Mouse (Mus musculus) thymus, adult 2 months (tissue): Measurements from ENCODE around the gene Bmf.

ENCODE experiments used
- CTCF ChIP-seq: fragments of 200-500 bp; IDR thresholded peaks from 2 replicates; pipeline ENCODE4 v1.5.1; 2012; ENCODE audit warnings: mild to moderate bottlenecking, control low read depth, low read length, moderate library complexity, borderline replicate concordance; ENCODE audit not compliant: control insufficient read depth, poor library complexity, insufficient read depth; ENCODE audit errors: extremely low read depth
- POLR2A ChIP-seq: fragments of 200-500 bp; IDR thresholded peaks from 2 replicates; pipeline ENCODE4 v1.6.1; 2012; ENCODE audit warnings: mild to moderate bottlenecking, low read length, control low read depth, moderate library complexity; ENCODE audit not compliant: control insufficient read depth, poor library complexity, insufficient read depth; ENCODE audit errors: extremely low read depth

DNA sequence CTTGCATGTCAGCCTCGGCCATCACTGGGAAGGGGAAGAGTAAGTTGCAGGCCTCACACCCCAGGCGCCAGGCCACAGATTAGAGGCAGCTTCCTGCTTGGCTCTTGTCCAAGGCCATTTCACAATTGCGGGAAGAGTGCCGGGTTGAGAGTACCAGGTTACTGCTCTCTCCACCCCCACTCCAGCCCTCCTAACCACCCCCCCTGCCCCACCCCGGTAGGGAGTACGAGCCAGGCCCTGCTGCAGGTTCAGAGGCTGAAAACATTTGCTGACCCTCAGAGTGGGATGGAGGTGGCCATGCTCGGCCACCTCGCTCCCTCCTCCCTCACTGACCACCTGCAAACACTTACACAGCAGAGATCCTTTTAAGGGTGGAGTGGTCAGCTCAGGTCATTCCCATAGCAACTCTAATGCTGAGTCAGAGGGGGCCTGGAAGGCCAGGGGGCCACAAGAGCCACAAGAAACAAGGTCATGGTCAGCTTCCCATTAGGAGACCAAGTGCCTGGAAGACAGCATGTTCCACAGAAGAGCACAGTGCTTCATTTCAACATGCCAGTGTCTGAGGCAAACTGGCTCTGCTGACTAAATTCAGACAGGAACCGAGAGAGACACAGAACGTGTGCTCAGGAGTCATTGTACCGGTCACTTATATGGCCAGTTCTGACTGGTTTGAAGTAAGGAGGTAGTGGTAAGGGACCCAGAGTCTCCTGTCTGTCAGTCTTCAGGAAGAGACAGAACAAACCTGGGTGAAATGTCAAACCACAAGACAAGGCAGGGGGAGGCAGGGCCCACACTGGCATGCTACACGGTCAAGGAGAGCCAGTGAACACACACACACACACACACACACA, 59.0 kb downstream of the Bmf start:
- TF ChIP-seq POLR2A = no peak; the same call in 1 of the 2 replicates
- no peak for TF ChIP-seq CTCF
